Mouse (Mus musculus) hindbrain, embryonic 15.5 days (tissue): ENCODE data around the gene 1700019N19Rik. TPM values are rescaled to one million over a fixed set of nuclear protein-coding genes. Genes with fewer than 3 reads are reported as not detected.

ENCODE experiments used
- ATAC-seq: fragments of 200-750 bp; cut with Nextera tagmentation; 2 replicates; pipeline ENCODE4 v1.8.0; 2017; ENCODE audit warnings: low read depth, moderate number of reproducible peaks, moderate TSS enrichment; ENCODE audit not compliant: low FRiP score
- H3K27ac ChIP-seq: fragments of 300-500 bp; sonication (generic); replicated peaks from 2 replicates; pipeline ENCODE4 v1.5.1; 2015; ENCODE audit warnings: mild to moderate bottlenecking, inconsistent platforms
- H3K27me3 ChIP-seq: fragments of 300-500 bp; sonication (generic); 2 replicates; pipeline ENCODE4 v1.6.1; 2015; ENCODE audit warnings: control low read depth, inconsistent platforms
- H3K36me3 ChIP-seq: fragments of 300-500 bp; sonication (generic); 2 replicates; pipeline ENCODE4 v1.6.1; 2015; ENCODE audit warnings: control low read depth, inconsistent platforms
- H3K4me1 ChIP-seq: fragments of 300-500 bp; sonication (generic); replicated peaks from 2 replicates; pipeline ENCODE4 v1.6.1; 2015; ENCODE audit warnings: control low read depth, inconsistent platforms
- H3K4me2 ChIP-seq: fragments of 300-500 bp; sonication (generic); 2 replicates; pipeline ENCODE4 v1.6.1; 2015; ENCODE audit warnings: moderate library complexity, mild to moderate bottlenecking, inconsistent platforms
- H3K4me3 ChIP-seq: fragments of 300-500 bp; sonication (generic); 2 replicates; pipeline ENCODE4 v1.5.1; 2015; ENCODE audit warnings: mild to moderate bottlenecking, inconsistent platforms
- H3K9ac ChIP-seq: fragments of 300-500 bp; sonication (generic); 2 replicates; pipeline ENCODE4 v1.6.1; 2015; ENCODE audit warnings: inconsistent platforms
- H3K9me3 ChIP-seq: fragments of 300-500 bp; sonication (generic); 2 replicates; pipeline ENCODE4 v1.6.1; 2016; ENCODE audit warnings: control low read depth, inconsistent platforms
- WGBS: fragments of 180-500 bp; shearing (Covaris S2); methylation state at CpG from one replicate; pipeline ENCODE4 v1.1.7; 2015; 5-methylcytosine and 5-hydroxymethylcytosine counted together
- polyA plus RNA-seq: library from polyadenylated mRNA; unstranded; fragments of >200 nt; fragmentation: Nextera tagmentation; extraction: Ambion mirVana; gene quantifications from 2 replicates; pipeline ENCODE4 v1.2.1, GENCODE M21; 2015

1700019N19Rik gene
- polyA plus RNA-seq = not detected in 2 replicates

DNA sequence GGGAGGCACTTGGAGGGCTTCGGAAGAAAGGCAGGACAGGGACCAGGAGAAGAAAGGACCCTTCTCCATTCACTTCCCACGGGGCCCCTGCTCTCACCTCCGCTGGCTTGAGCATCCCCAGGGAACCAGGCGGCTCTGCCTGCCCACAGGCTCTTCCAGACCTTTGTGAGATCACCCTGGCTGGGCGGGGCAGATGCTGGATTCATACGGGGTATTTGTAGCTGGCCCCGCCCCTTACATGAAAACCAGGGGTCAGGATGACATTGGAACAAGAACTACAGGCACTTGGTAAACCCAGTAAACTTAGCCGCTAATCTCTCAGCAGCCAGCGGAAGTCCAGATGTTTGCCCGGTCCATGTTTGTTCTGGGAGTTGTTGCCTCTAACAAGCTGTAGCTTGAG, at the start of gene 1700019N19Rik:
Gene 1700019N19Rik (minus strand): TSS at position 178 of the 400 bp plus-strand sequence.
- Histone ChIP-seq H3K4me1 (no peaks in the 10 kb centered on the region), H3K4me3 (no peak within 1 kb of the TSS), H3K9ac (no peak within 1 kb of the TSS), H3K36me3 (peaks cover 19% of the 10 kb centered on the region), H3K27me3 (no peaks in the 10 kb centered on the region), H3K27ac (no peak within 1 kb of the TSS), H3K9me3 (no peaks in the 10 kb centered on the region), H3K4me2 (no peak within 1 kb of the TSS)
- no peak for ATAC-seq
- 44% methylated on average over 10 of the region's 10 CpGs for WGBS

DNA sequence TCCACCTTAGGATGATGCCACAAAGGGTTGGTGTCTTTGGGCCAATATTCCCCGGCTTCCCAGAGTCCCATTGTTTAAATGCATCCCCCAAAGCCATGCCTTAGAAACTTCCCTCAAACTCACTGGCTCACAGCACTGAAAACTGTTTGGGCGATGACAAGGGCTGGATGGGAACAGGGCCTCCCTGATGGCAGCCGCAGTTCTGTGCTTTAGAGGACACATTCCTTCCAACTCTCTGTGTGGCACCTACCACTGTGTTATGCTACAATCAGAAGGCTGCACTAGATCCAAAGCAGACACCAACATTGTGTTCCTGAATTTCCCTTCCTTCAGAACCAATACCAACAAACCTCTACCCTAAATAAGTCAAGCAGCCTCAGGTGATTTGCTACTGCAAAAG, 49.3 kb upstream of the 1700019N19Rik start:
- Histone ChIP-seq H3K27ac (no peak overlapping the region), H3K4me2 (no peak overlapping the region), H3K27me3 (no peaks in the 10 kb centered on the region), H3K36me3 (no peaks in the 10 kb centered on the region), H3K9me3 (no peaks in the 10 kb centered on the region), H3K9ac (no peak overlapping the region), H3K4me1 (peaks cover 31% of the 10 kb centered on the region), H3K4me3 (no peak overlapping the region)
- WGBS = 82% methylated on average over 3 of the region's 3 CpGs
- ATAC-seq = no peak

DNA sequence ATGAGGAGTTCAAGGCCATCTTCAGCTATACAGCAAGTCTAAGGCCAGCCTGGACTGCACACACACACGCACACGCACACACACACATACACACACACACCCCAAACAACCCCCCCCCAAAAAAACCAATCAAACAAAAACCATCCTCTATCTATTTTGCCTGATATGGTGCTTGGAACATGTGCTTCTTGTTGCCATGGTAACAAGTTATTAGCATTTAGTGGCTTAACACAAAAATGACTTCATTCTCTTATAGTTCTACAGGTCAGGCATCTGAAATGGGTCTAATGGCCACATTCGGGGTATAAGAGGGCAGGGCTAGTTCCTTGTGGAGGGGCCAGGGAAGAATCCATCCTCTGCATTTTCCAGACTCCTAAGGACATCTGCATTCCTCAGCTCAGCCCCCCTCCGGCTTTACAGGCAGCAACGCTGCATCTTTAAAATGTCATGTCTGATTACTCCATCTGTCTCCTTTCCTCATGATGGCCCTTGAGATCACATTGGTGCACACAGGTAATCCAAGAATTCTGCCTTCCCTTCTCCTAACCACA, 46.5 kb upstream of the 1700019N19Rik start:
- H3K9ac ChIP-seq = no peak overlapping the region
- H3K4me2 ChIP-seq = 0 out of 2 replicates have a peak overlapping the region, but pooled peaks have one; percentile 17
- WGBS = 54% methylated on average over 5 of the region's 5 CpGs
- H3K27me3 ChIP-seq = no peaks in the 10 kb centered on the region
- peak overlapping the region; percentile 51; the same call in 1 of the 2 replicates for H3K27ac ChIP-seq
- no peaks in the 10 kb centered on the region for H3K36me3 ChIP-seq
- ATAC-seq = 0 out of 2 replicates have a peak, but pooled peaks have one; percentile 19
- no peak overlapping the region for H3K4me3 ChIP-seq
- H3K9me3 ChIP-seq = no peaks in the 10 kb centered on the region
- H3K4me1 ChIP-seq = peaks cover 35% of the 10 kb centered on the region

DNA sequence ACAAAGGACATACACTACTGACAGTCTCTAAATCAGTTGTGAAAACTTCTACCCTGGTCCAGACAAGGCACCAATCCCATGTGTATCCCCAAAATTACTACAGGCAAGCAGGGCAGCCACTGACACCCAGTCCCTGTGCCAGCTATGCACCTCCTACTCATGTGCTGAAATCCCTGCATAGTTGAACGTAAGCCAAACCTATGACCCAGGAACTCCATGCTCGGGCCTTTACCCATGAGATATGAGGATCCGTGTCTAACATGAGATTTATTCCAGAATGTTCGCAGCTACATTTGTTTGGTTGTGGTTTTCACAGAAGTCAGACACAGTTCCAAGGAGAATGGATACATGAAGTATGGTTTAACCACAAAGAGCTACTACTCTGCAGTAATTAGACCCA, 45.5 kb upstream of the 1700019N19Rik start:
- Histone ChIP-seq H3K27ac (no peak overlapping the region), H3K4me1 (peaks cover 35% of the 10 kb centered on the region), H3K9ac (no peak overlapping the region), H3K4me2 (no peak overlapping the region), H3K27me3 (no peaks in the 10 kb centered on the region), H3K9me3 (no peaks in the 10 kb centered on the region), H3K4me3 (no peak overlapping the region), H3K36me3 (no peaks in the 10 kb centered on the region)
- ATAC-seq = no peak
- 78% methylated on average over 4 of the region's 4 CpGs for WGBS

DNA sequence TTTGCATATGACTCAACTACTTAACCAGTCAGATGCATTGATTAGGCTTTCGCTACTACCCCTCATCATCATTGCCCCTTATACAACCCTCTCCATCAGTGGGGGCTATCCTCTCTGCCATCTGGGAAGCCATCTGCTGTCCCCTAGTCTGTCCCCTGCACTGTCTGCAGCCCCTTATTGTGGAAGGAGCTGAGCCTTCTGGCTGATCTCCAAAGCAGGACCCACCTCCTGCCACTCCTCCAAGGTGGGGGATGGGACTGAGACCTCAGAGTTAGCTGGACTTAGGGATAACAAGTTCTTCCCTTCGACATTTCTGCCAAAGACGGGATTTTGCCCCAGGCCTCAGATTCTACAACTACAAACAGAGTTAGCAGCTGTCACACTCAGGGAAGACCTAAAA, 45.1 kb upstream of the 1700019N19Rik start:
- Histone ChIP-seq H3K9ac (no peak overlapping the region), H3K36me3 (no peaks in the 10 kb centered on the region), H3K27ac (no peak overlapping the region), H3K27me3 (no peaks in the 10 kb centered on the region), H3K4me1 (peaks cover 37% of the 10 kb centered on the region), H3K4me2 (no peak overlapping the region), H3K9me3 (no peaks in the 10 kb centered on the region), H3K4me3 (no peak overlapping the region)
- 54% methylated on average over 3 of the region's 3 CpGs for WGBS
- no peak; the same call in 1 of the 2 replicates for ATAC-seq

DNA sequence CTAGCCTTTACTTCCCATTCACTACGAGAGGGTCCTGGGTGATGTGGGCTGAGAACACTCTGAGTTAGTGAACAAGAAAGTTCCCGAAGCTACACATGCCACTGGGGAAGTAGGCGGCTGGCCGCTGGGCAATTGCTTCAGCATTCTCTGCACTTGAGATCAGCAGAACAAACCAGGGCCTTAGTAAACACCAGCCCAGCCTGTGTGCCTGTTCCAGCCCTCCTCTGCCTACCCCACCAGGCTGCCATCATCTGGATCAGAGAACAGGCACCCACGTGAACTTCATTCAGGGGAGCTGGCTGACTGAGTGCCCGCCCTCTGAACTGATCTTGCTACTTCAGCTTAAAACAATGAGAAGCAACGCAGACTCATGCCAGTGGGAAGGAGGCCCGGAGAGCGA, 44.4 kb upstream of the 1700019N19Rik start:
- Histone ChIP-seq H3K27me3 (no peaks in the 10 kb centered on the region), H3K9ac (no peak overlapping the region), H3K9me3 (no peaks in the 10 kb centered on the region), H3K4me3 (no peak overlapping the region), H3K4me1 (peaks cover 43% of the 10 kb centered on the region), H3K27ac (no peak overlapping the region), H3K36me3 (no peaks in the 10 kb centered on the region), H3K4me2 (no peak overlapping the region)
- WGBS = 67% methylated on average over 9 of the region's 9 CpGs
- ATAC-seq = no peak

DNA sequence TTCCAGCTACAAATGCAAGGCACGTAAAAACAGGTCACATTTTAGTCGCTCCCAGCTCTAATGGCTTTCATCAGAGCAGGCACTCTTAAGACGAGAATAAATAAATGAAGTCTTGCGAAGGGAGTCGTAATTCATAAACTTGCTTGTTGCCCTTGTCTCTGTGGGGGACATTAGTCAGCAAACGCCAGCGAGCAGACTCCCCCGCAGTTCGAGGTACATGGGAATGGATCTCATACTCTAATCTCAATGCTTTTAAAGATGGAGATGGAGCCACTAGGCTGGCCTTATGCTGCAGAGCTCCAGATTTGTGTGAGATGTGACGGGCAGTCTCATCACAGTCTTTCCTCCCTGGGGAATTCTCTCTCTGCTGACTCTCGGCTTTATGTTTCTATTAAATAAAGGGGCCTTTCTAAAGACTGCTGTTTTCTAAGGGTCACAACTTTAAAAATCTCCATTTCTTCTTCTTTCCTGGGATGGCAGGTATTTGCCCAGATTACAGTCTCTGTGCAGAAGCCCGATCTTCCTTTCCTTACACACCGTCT, 39.4 kb upstream of the 1700019N19Rik start:
- Histone ChIP-seq H3K27me3 (no peaks in the 10 kb centered on the region), H3K9me3 (no peaks in the 10 kb centered on the region), H3K27ac (0 out of 2 replicates have a peak overlapping the region, but pooled peaks have one; percentile 2), H3K36me3 (no peaks in the 10 kb centered on the region), H3K9ac (no peak overlapping the region), H3K4me1 (peaks cover 44% of the 10 kb centered on the region), H3K4me2 (no peak overlapping the region), H3K4me3 (no peak overlapping the region)
- 51% methylated on average over 13 of the region's 13 CpGs for WGBS
- no peak for ATAC-seq

DNA sequence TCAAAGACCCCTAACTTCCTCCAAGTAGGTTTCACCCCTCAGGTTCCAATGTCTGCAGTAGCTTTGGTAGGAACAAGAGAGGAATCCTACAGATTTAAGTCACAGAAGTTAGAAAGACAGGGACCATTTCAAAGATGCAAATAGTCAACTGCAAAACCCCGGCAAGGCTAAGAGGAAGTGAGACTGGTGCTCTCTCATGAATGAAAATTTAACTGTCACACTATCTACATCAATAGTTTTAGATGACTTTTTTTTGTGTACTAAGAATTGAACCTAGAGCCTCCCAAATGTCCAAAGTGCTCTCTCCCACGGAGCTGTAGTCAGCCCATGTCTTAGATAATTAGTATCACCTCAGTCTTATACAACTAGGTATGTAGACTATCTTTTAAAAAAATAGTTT, 38.7 kb upstream of the 1700019N19Rik start:
- H3K9me3 ChIP-seq = no peaks in the 10 kb centered on the region
- H3K4me2 ChIP-seq = no peak overlapping the region
- no peaks in the 10 kb centered on the region for H3K27me3 ChIP-seq
- peaks cover 44% of the 10 kb centered on the region for H3K4me1 ChIP-seq
- ATAC-seq = no peak
- H3K27ac ChIP-seq = no peak overlapping the region
- no peak overlapping the region for H3K4me3 ChIP-seq
- WGBS = 74% methylated on average over 2 of the region's 2 CpGs
- H3K9ac ChIP-seq = no peak overlapping the region
- no peaks in the 10 kb centered on the region for H3K36me3 ChIP-seq

DNA sequence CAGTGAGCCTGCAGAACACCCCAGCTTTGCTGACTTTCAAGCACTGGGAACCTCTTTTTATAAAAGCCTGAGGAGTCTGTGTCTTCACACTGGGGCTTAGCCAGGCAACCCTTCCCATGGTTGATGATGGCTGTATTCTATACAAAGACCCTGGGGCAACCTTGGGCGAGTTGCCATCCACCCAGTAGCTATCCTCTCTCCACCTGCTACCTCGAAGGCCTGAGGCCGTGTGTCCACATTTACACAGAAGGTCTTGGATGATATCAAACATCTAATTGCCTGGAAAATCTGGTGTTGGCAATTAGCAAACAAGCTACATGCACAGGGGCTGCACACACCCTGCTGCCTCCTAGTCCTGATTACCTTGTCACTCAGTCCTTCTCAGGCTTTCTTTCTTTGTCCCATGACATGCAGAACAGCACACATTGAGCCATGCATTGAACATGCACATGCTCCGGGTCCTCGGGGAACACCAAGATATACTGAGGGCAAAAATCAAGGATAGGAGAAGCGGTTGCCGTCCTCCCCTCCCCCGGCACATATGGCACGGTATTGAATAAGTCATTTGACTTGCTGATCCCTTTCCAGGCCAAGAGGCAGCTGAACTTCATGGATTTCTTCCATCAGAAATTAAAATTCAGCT, 37.1 kb upstream of the 1700019N19Rik start:
- Histone ChIP-seq H3K4me3 (no peak overlapping the region), H3K27ac (peak overlapping the region; percentile 56), H3K36me3 (no peaks in the 10 kb centered on the region), H3K27me3 (no peaks in the 10 kb centered on the region), H3K4me1 (peaks cover 44% of the 10 kb centered on the region), H3K9me3 (no peaks in the 10 kb centered on the region), H3K9ac (no peak overlapping the region), H3K4me2 (no peak overlapping the region)
- ATAC-seq = peak; percentile 39
- WGBS = 47% methylated on average over 9 of the region's 9 CpGs

DNA sequence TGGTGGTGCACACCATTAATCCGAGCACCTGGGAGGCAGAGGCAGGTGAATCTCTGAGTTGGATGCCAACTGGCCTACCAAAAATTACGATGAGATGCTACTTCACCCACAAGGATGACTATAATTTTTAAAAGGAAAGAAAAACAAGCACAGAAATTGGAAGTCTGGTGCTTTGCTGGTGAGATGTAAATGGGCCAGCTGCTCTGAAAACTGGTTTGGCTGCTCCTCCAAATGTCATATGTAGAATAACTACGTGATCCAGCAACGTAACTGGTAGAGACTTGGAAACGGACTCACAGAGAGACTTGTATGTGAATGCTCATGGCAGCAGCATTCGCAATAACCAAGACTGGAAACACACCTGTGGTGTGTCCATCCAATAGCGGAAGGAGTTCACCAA, 35.9 kb upstream of the 1700019N19Rik start:
- WGBS = 82% methylated on average over 7 of the region's 7 CpGs
- Histone ChIP-seq H3K4me3 (no peak overlapping the region), H3K27ac (peak overlapping the region; percentile 67), H3K4me1 (peaks cover 44% of the 10 kb centered on the region), H3K27me3 (no peaks in the 10 kb centered on the region), H3K4me2 (no peak overlapping the region), H3K9me3 (no peaks in the 10 kb centered on the region), H3K36me3 (peaks cover under 1% of the 10 kb centered on the region; the same call in 1 of the 2 replicates), H3K9ac (no peak overlapping the region)
- no peak for ATAC-seq

DNA sequence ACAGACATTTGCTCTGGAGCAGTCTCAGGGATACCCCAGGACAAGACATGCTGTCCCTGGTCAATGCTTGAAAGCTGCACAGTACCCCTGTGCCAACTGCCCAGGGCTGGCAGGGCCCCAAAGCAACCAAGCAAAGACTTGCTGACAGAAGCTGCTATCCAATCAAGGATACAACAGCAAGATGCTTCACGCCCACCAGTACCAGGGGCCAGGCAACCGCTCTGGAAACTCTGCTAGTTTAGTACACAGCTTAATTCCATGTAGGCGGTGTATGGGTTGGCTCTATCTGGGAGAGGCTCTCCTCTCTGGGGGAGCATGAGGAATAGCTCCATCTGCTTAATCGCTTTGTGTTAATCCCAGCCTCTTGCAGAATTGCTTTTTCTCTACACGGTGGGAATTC, 35.3 kb upstream of the 1700019N19Rik start:
- H3K27me3 ChIP-seq = no peaks in the 10 kb centered on the region
- H3K9ac ChIP-seq = no peak overlapping the region
- peaks cover 7% of the 10 kb centered on the region; the same call in 1 of the 2 replicates for H3K36me3 ChIP-seq
- peaks cover 44% of the 10 kb centered on the region for H3K4me1 ChIP-seq
- WGBS = 43% methylated on average over 5 of the region's 5 CpGs
- peak overlapping the region; percentile 67 for H3K27ac ChIP-seq
- no peaks in the 10 kb centered on the region for H3K9me3 ChIP-seq
- no peak overlapping the region for H3K4me2 ChIP-seq
- ATAC-seq = peak; percentile 85
- no peak overlapping the region for H3K4me3 ChIP-seq

DNA sequence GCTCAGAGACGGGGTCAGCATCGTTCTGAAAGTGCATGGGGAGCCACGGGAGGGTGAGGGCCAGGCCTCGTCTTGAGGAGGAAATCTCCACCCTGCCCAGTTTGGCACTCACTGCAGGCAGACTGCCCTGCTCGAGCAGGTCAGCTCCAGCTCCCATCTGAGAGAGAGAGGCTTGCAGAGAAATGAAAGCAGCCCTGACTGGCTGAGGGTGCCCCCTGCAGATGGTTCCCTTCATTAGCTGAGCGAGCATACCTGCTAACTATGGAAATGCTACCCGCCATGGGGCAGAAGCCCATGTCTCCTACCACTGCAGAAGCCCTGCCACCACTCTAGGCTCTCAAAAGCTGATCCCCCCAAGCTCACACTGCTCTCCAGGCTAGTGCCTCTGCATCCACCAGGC, 33.4 kb upstream of the 1700019N19Rik start:
- H3K9ac ChIP-seq = no peak overlapping the region
- H3K36me3 ChIP-seq = peaks cover 9% of the 10 kb centered on the region; the same call in 1 of the 2 replicates
- H3K9me3 ChIP-seq = no peaks in the 10 kb centered on the region
- no peaks in the 10 kb centered on the region for H3K27me3 ChIP-seq
- no peak overlapping the region for H3K4me2 ChIP-seq
- ATAC-seq = no peak
- no peak overlapping the region for H3K4me3 ChIP-seq
- H3K27ac ChIP-seq = no peak overlapping the region
- 55% methylated on average over 7 of the region's 7 CpGs for WGBS
- H3K4me1 ChIP-seq = peaks cover 37% of the 10 kb centered on the region
